Mouse (Mus musculus) kidney, embryonic 15.5 days (tissue): Measurements from ENCODE around the gene Prepl. TPM values are rescaled to one million over a fixed set of nuclear protein-coding genes. Genes with fewer than 3 reads are reported as not detected.

Experiments
- ATAC-seq: fragments of 200-750 bp; cut with Nextera tagmentation; replicated peaks from 2 replicates; pipeline ENCODE4 v1.8.0; 2017; ENCODE audit warnings: moderate TSS enrichment; ENCODE audit not compliant: low FRiP score
- H3K27ac ChIP-seq: fragments of 300-500 bp; sonication (generic); 2 replicates; pipeline ENCODE4 v1.5.1; 2015; ENCODE audit warnings: mild to moderate bottlenecking, inconsistent platforms
- H3K27me3 ChIP-seq: fragments of 300-500 bp; sonication (generic); 2 replicates; pipeline ENCODE4 v1.6.1; 2015; ENCODE audit warnings: inconsistent platforms
- H3K36me3 ChIP-seq: fragments of 300-500 bp; sonication (generic); 2 replicates; pipeline ENCODE4 v1.6.1; 2015; ENCODE audit warnings: inconsistent platforms
- H3K4me1 ChIP-seq: fragments of 300-500 bp; sonication (generic); 2 replicates; pipeline ENCODE4 v1.6.1; 2015; ENCODE audit warnings: inconsistent platforms
- H3K4me2 ChIP-seq: fragments of 300-500 bp; sonication (generic); 2 replicates; pipeline ENCODE4 v1.6.1; 2015; ENCODE audit warnings: moderate library complexity, mild to moderate bottlenecking, inconsistent platforms
- H3K4me3 ChIP-seq: fragments of 300-500 bp; sonication (generic); replicated peaks from 2 replicates; pipeline ENCODE4 v1.5.1; 2015; ENCODE audit warnings: mild to moderate bottlenecking, inconsistent platforms
- H3K9ac ChIP-seq: fragments of 300-500 bp; sonication (generic); 2 replicates; pipeline ENCODE4 v1.6.1; 2015; ENCODE audit warnings: mild to moderate bottlenecking, inconsistent platforms
- H3K9me3 ChIP-seq: fragments of 300-500 bp; sonication (generic); replicated peaks from 2 replicates; pipeline ENCODE4 v1.6.1; 2016; ENCODE audit warnings: inconsistent platforms
- WGBS: fragments of 180-500 bp; shearing (Covaris S2); methylation state at CpG from one replicate; pipeline ENCODE4 v1.1.7; 2015; ENCODE audit warnings: mixed read lengths; 5-methylcytosine and 5-hydroxymethylcytosine counted together
- polyA plus RNA-seq: library from polyadenylated mRNA; unstranded; fragments of >200 nt; fragmentation: Nextera tagmentation; extraction: Ambion mirVana; gene quantifications from 2 replicates; pipeline ENCODE4 v1.2.1, GENCODE M21; 2015

The Prepl gene
- polyA plus RNA-seq, 1 experiment from 2014 or later = 32.0 TPM

- Histone ChIP-seq H3K9ac (0 out of 2 replicates have a peak overlapping the region, but pooled peaks have one; percentile 70), H3K9me3 (no peaks in the 10 kb centered on the region), H3K4me2 (peak overlapping the region; percentile 86), H3K27ac (no peak overlapping the region), H3K36me3 (no peaks in the 10 kb centered on the region), H3K4me1 (peaks cover 15% of the 10 kb centered on the region), H3K27me3 (no peaks in the 10 kb centered on the region), H3K4me3 (peak overlapping the region; percentile 70)
- WGBS = 41% methylated on average over 6 of the region's 6 CpGs
- ATAC-seq = no peak
Measured at GRCm38 (mm10) chr17:85089011-85089410, 1.0 kb downstream of the Prepl start.

DNA sequence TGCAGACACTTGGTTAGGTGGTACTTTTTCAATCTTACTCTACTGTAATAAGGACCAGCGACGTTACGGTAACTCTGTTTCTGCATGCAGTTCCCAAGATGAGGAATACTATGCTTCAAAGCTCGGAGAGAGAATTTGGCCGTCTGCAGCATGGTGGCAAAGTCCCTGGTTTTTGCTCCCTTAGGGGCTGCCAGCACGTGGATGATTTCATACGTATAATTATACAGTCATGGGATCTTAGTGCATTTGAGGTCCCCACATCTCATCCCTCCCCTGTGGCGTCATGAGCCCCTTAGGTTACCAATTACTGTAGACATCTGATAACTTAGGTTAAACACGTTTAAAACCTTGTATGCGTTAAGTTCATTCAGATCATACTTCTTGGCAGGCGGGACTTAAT is 1.6 kb downstream of the Prepl start:
- Histone ChIP-seq H3K4me2 (no peak overlapping the region), H3K4me3 (no peak overlapping the region), H3K27me3 (no peaks in the 10 kb centered on the region), H3K9me3 (no peaks in the 10 kb centered on the region), H3K4me1 (peaks cover 15% of the 10 kb centered on the region), H3K36me3 (no peaks in the 10 kb centered on the region), H3K27ac (no peak overlapping the region), H3K9ac (no peak overlapping the region)
- ATAC-seq = no peak
- WGBS = 92% methylated on average over 11 of the region's 11 CpGs

GRCm38 (mm10) chr17:85087591-85087990 is 2.5 kb downstream of the Prepl start:
- H3K36me3 ChIP-seq = peaks cover 5% of the 10 kb centered on the region
- no peak overlapping the region for H3K4me3 ChIP-seq
- H3K27me3 ChIP-seq = no peaks in the 10 kb centered on the region
- peaks cover 15% of the 10 kb centered on the region for H3K4me1 ChIP-seq
- 92% methylated on average over 5 of the region's 5 CpGs for WGBS
- H3K9me3 ChIP-seq = no peaks in the 10 kb centered on the region
- H3K9ac ChIP-seq = no peak overlapping the region
- H3K27ac ChIP-seq = no peak overlapping the region
- no peak for ATAC-seq
- H3K4me2 ChIP-seq = no peak overlapping the region

GRCm38 (mm10) chr17:85086501-85086900 is 3.5 kb downstream of the Prepl start:
- Histone ChIP-seq H3K4me1 (peaks cover 13% of the 10 kb centered on the region), H3K27ac (no peak overlapping the region), H3K4me2 (no peak overlapping the region), H3K4me3 (no peak overlapping the region), H3K9me3 (no peaks in the 10 kb centered on the region), H3K36me3 (peaks cover 11% of the 10 kb centered on the region), H3K9ac (no peak overlapping the region), H3K27me3 (no peaks in the 10 kb centered on the region)
- no peak for ATAC-seq
- 82% methylated on average over 1 of the region's 1 CpGs for WGBS

DNA sequence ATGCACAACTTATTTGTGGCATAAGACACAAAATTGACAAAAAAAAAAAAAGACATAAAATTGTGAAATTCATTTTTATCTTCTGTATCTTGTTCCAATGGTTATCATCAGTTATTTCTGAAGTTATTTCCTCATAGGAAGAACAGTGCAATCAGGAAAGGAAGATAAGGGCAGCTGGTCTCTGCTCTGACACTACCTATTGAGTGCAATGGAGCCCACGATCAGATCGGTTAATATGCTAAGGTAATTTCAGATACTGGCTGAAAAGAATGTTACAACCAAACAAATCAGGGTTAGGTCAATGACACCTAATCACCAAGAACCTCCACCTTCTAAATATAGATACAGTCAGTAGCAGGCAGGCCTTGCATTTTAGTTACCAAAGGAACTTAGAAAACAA is 4.7 kb downstream of the Prepl start:
- no peak overlapping the region for H3K4me3 ChIP-seq
- no peak overlapping the region for H3K27ac ChIP-seq
- H3K4me2 ChIP-seq = no peak overlapping the region
- 86% methylated on average over 2 of the region's 2 CpGs for WGBS
- ATAC-seq = no peak
- H3K9me3 ChIP-seq = no peaks in the 10 kb centered on the region
- no peaks in the 10 kb centered on the region for H3K27me3 ChIP-seq
- no peak overlapping the region for H3K9ac ChIP-seq
- H3K36me3 ChIP-seq = peaks cover 21% of the 10 kb centered on the region
- H3K4me1 ChIP-seq = peaks cover 10% of the 10 kb centered on the region

GRCm38 (mm10) chr17:85080781-85081180 is 9.3 kb downstream of the Prepl start:
- H3K36me3 ChIP-seq = peaks cover 54% of the 10 kb centered on the region
- H3K4me3 ChIP-seq = no peak overlapping the region
- H3K27ac ChIP-seq = no peak overlapping the region
- 95% methylated on average over 11 of the region's 11 CpGs for WGBS
- no peaks in the 10 kb centered on the region for H3K27me3 ChIP-seq
- no peak overlapping the region for H3K9ac ChIP-seq
- ATAC-seq = no peak
- no peaks in the 10 kb centered on the region for H3K4me1 ChIP-seq
- no peaks in the 10 kb centered on the region for H3K9me3 ChIP-seq
- H3K4me2 ChIP-seq = no peak overlapping the region

- H3K4me1 ChIP-seq = no peaks in the 10 kb centered on the region
- H3K27me3 ChIP-seq = no peaks in the 10 kb centered on the region
- H3K9me3 ChIP-seq = no peaks in the 10 kb centered on the region
- H3K36me3 ChIP-seq = peaks cover 67% of the 10 kb centered on the region
- H3K9ac ChIP-seq = no peak overlapping the region
- no peak overlapping the region for H3K4me3 ChIP-seq
- H3K27ac ChIP-seq = no peak overlapping the region
- no peak for ATAC-seq
- H3K4me2 ChIP-seq = no peak overlapping the region
- WGBS = 95% methylated on average over 3 of the region's 3 CpGs
Measured at GRCm38 (mm10) chr17:85079276-85079675, 10.8 kb downstream of the Prepl start.

- no peak overlapping the region for H3K4me3 ChIP-seq
- ATAC-seq = no peak
- H3K36me3 ChIP-seq = peaks cover 73% of the 10 kb centered on the region
- no peak overlapping the region for H3K9ac ChIP-seq
- H3K27ac ChIP-seq = no peak overlapping the region
- no peak overlapping the region for H3K4me2 ChIP-seq
- no peaks in the 10 kb centered on the region; the same call in 1 of the 2 replicates for H3K4me1 ChIP-seq
- WGBS = 95% methylated on average over 4 of the region's 4 CpGs
- H3K9me3 ChIP-seq = no peaks in the 10 kb centered on the region
- no peaks in the 10 kb centered on the region for H3K27me3 ChIP-seq
Measured at GRCm38 (mm10) chr17:85074083-85074482, 16.0 kb downstream of the Prepl start.

GRCm38 (mm10) chr17:85073214-85073613 is 16.8 kb downstream of the Prepl start:
- H3K9me3 ChIP-seq = no peaks in the 10 kb centered on the region
- no peak overlapping the region for H3K4me3 ChIP-seq
- H3K27me3 ChIP-seq = no peaks in the 10 kb centered on the region
- H3K27ac ChIP-seq = no peak overlapping the region
- WGBS = 70% methylated on average over 7 of the region's 7 CpGs
- H3K9ac ChIP-seq = no peak overlapping the region
- peaks cover 72% of the 10 kb centered on the region for H3K36me3 ChIP-seq
- ATAC-seq = no peak
- no peak overlapping the region for H3K4me2 ChIP-seq
- no peaks in the 10 kb centered on the region; the same call in 1 of the 2 replicates for H3K4me1 ChIP-seq

- no peak overlapping the region for H3K4me3 ChIP-seq
- peak overlapping the region; percentile 30; the same call in 1 of the 2 replicates for H3K27ac ChIP-seq
- H3K36me3 ChIP-seq = peaks cover 73% of the 10 kb centered on the region
- no peaks in the 10 kb centered on the region; the same call in 1 of the 2 replicates for H3K4me1 ChIP-seq
- no peaks in the 10 kb centered on the region for H3K9me3 ChIP-seq
- H3K27me3 ChIP-seq = no peaks in the 10 kb centered on the region
- WGBS = 59% methylated on average over 11 of the region's 11 CpGs
- H3K4me2 ChIP-seq = no peak overlapping the region
- H3K9ac ChIP-seq = no peak overlapping the region
- ATAC-seq = no peak
Measured at GRCm38 (mm10) chr17:85072383-85072782, 17.7 kb downstream of the Prepl start.

GRCm38 (mm10) chr17:85071088-85071775 is 18.8 kb downstream of the Prepl start:
- Histone ChIP-seq H3K27me3 (no peaks in the 10 kb centered on the region), H3K27ac (no peak overlapping the region), H3K9ac (no peak overlapping the region), H3K4me2 (no peak overlapping the region), H3K9me3 (no peaks in the 10 kb centered on the region), H3K4me1 (no peaks in the 10 kb centered on the region; the same call in 1 of the 2 replicates), H3K4me3 (no peak overlapping the region), H3K36me3 (peaks cover 72% of the 10 kb centered on the region)
- 89% methylated on average over 8 of the region's 8 CpGs for WGBS
- ATAC-seq = no peak

DNA sequence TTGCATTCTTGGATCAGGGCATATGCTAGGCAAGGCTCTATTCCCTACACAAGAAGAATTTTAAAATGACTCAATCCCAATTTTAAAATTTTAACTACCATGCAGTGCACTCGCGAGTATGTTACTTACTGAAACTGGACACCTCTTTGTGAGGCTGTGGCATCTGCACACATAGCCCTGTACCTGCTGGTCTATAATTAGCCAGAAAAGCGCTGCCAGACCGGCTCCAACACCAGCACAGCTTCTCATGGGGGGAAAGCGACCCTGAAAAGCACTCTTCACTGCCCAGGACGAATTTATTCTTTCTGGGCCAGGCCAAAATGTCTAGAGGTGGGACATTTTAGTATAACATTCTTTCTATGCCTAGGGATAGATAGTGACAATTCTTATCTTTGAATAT is 19.4 kb downstream of the Prepl start:
- Histone ChIP-seq H3K4me2 (no peak overlapping the region), H3K27ac (no peak overlapping the region), H3K4me1 (no peaks in the 10 kb centered on the region; the same call in 1 of the 2 replicates), H3K9ac (no peak overlapping the region), H3K36me3 (peaks cover 72% of the 10 kb centered on the region), H3K4me3 (no peak overlapping the region), H3K9me3 (no peaks in the 10 kb centered on the region), H3K27me3 (no peaks in the 10 kb centered on the region)
- ATAC-seq = no peak
- WGBS = 76% methylated on average over 6 of the region's 6 CpGs

DNA sequence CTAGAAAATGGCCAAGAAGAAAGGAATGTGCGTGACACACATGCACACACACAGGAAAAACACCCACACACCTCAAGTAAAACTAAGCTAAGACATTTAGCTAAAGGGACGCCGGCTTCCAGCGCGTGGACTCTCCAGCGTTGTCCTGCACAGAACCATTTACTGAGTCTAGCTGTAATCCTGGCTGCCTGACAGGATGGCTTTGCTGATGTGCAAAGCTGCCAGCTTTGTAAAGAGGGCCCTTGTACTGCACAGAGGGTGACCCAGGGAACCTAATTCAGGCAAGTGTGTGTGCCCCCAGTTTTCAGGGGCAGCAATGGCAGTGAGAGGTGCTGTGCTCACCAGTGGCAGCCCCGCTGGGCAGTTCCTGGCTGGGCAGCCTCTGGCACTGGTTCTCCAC is 22.7 kb downstream of the Prepl start:
- H3K9me3 ChIP-seq = no peaks in the 10 kb centered on the region
- no peak overlapping the region for H3K27ac ChIP-seq
- H3K9ac ChIP-seq = no peak overlapping the region
- no peak overlapping the region for H3K4me2 ChIP-seq
- peaks cover 87% of the 10 kb centered on the region for H3K36me3 ChIP-seq
- 96% methylated on average over 7 of the region's 7 CpGs for WGBS
- no peak for ATAC-seq
- no peaks in the 10 kb centered on the region for H3K27me3 ChIP-seq
- H3K4me1 ChIP-seq = no peaks in the 10 kb centered on the region; the same call in 1 of the 2 replicates
- H3K4me3 ChIP-seq = no peak overlapping the region
